Mouse (Mus musculus) heart, postnatal 0 days (tissue): Measurements from ENCODE around the gene Adat2.
A peak's percentile ranks its signal among the peaks of the same experiment; 100 is the strongest.

Experiments used
- CTCF ChIP-seq: IDR thresholded peaks from 2 replicates; pipeline ENCODE4 v1.5.1; 2016; ENCODE audit warnings: antibody characterized with exemption, control low read depth, low read depth
- EP300 ChIP-seq: IDR thresholded peaks from 2 replicates; pipeline ENCODE4 v1.6.1; 2016; ENCODE audit warnings: antibody characterized with exemption, low read depth

DNA sequence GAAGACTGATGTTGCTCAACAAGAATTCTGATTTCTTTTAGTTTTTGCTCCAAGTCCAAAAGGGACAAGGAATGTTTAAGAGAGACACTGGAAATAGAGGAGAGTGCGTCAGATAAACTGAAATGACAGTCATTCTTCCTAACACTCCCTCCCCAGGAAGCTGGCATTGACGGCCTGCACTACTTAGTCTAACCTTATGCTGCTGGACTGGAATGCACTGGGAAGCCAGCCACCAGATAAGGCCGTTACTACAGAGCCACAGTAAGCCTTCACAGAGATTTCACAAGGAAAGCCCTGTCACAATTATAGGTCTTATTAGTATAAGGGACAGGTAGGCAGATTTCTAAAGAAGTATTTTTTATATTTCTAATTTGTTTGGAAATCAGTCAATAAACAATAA is 17.9 kb upstream of the Adat2 start:
- no peak for TF ChIP-seq CTCF
- 0 out of 2 replicates have a peak, but pooled peaks have one; percentile 36 for TF ChIP-seq EP300
